Mouse (Mus musculus): ENCODE data around the gene Cidec. TPM values are rescaled to one million over a fixed set of nuclear protein-coding genes. Genes with fewer than 3 reads are reported as not detected.

The Cidec gene
- polyA plus RNA-seq, 1 experiment from 2014 or later: not detected

- 7% methylated on average over 9 of the region's 9 CpGs for WGBS
- DNase-seq (ENCODE audit: low spot score): peak; percentile 79
- peak overlapping the region; percentile 59 for H3K4me3 ChIP-seq
- H3K4me1 ChIP-seq: peaks cover 38% of the 10 kb centered on the region
- H3K9me3 ChIP-seq: no peaks in the 10 kb centered on the region
- no peaks in the 10 kb centered on the region for H3K36me3 ChIP-seq (replicated peaks)
- peak overlapping the region; percentile 57; the same call in 1 of the 2 replicates for H3K27ac ChIP-seq (replicated peaks)
- peaks cover 53% of the 10 kb centered on the region for H3K27me3 ChIP-seq (replicated peaks; ENCODE audit: low read depth, poor library complexity, severe bottlenecking)
These were observed 33.5 kb upstream of the Cidec start for GRCm38 (mm10) chr6:113469021-113469420.

DNA sequence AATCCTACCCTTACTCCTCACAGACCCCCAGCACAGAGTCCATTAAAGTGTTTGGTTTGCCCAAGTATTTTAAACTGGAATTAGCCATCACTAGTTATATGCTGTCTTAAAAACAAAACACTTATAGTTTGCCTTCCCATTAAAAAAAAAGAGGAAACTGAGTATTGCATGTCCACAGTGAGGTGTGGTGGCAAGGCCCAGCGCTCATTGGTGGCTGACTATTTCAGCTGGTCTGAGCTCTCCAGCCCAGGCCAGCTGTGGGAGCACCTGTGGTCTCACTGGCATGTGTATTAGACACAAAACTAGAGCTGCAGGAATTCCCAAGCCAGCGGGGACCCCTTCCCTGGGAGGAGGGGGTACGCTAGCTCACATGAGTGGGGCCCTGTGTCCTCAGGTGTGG lies 33.0 kb upstream of the Cidec start:
- Histone ChIP-seq H3K4me3 (peak overlapping the region; percentile 59), H3K9me3 (no peaks in the 10 kb centered on the region), H3K27me3 (replicated peaks; ENCODE audit: low read depth, poor library complexity, severe bottlenecking) (peaks cover 53% of the 10 kb centered on the region), H3K27ac (replicated peaks) (no peak overlapping the region), H3K4me1 (peaks cover 38% of the 10 kb centered on the region), H3K36me3 (replicated peaks) (no peaks in the 10 kb centered on the region)
- no peak for DNase-seq (ENCODE audit: low spot score)
- WGBS: 62% methylated on average over 3 of the region's 3 CpGs

DNA sequence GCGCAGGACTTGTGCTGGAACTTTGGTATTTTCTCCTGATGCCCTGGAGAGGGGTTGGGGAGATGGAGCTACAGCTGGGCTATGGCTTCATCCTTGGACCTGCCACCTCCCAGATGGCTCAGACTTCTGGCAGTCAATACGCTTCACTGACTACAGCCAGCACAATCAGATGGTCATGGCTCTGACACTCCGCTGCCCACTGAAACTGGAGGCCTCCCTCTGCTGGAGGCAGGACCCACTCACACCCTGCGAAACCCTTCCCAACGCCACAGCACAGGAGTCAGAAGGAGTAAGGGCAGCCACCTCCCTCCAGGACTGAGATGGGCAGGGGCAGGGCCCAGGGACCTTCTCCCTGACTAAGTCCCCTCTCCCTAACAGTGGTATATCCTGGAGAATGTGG lies 30.0 kb upstream of the Cidec start:
- no peak overlapping the region for H3K27ac ChIP-seq (replicated peaks)
- peaks cover 30% of the 10 kb centered on the region for H3K27me3 ChIP-seq (replicated peaks; ENCODE audit: low read depth, poor library complexity, severe bottlenecking)
- no peaks in the 10 kb centered on the region for H3K9me3 ChIP-seq
- DNase-seq (ENCODE audit: low spot score): peak; percentile 29
- 56% methylated on average over 5 of the region's 5 CpGs for WGBS
- no peaks in the 10 kb centered on the region for H3K36me3 ChIP-seq (replicated peaks)
- H3K4me3 ChIP-seq: no peak overlapping the region
- H3K4me1 ChIP-seq: peaks cover 25% of the 10 kb centered on the region

GRCm38 (mm10) chr6:113464040-113464439 lies 28.5 kb upstream of the Cidec start:
- no peak overlapping the region for H3K27ac ChIP-seq (replicated peaks)
- no peaks in the 10 kb centered on the region for H3K36me3 ChIP-seq (replicated peaks)
- WGBS: 73% methylated on average over 7 of the region's 7 CpGs
- H3K4me3 ChIP-seq: no peak overlapping the region
- H3K27me3 ChIP-seq (replicated peaks; ENCODE audit: low read depth, poor library complexity, severe bottlenecking): peaks cover 14% of the 10 kb centered on the region
- H3K4me1 ChIP-seq: peaks cover 13% of the 10 kb centered on the region
- no peaks in the 10 kb centered on the region for H3K9me3 ChIP-seq
- no peak for DNase-seq (ENCODE audit: low spot score)

GRCm38 (mm10) chr6:113458635-113459034 lies 23.1 kb upstream of the Cidec start:
- peak; percentile 38 for DNase-seq (ENCODE audit: low spot score)
- Histone ChIP-seq H3K9me3 (no peaks in the 10 kb centered on the region), H3K4me1 (peaks cover 15% of the 10 kb centered on the region), H3K4me3 (no peak overlapping the region), H3K27ac (replicated peaks) (0 out of 2 replicates have a peak overlapping the region, but pooled peaks have one; percentile 6), H3K36me3 (replicated peaks) (no peaks in the 10 kb centered on the region), H3K27me3 (replicated peaks; ENCODE audit: low read depth, poor library complexity, severe bottlenecking) (no peaks in the 10 kb centered on the region)
- WGBS: 60% methylated on average over 10 of the region's 10 CpGs

DNA sequence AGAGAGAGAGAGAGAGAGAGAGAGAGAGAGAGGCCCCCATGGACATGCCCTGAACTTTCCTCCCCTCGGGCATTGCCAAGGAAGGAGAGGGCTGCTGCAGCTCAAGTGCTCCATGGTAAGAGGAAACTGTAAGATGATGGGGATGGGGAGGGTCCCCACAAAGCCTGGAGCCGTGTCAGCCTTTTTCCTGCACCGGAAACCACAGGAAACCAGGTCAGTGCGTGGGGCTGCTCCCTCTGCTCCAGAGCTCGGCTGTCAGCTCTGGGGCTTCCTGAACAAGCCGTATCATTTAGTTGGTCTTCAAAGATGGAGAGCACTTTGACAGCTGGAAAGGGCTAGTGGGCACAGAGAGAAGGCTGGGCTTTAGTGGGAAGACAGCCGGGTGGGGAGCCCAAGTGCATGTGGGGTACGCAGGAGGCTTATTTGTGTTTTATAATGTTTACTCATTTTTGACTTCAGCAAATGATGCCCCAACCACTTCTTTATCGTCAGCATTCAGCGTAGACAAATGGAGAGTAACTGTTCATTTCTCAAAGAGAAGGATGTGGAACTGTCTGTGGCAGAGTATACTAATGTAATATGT lies 22.5 kb upstream of the Cidec start, which contains the start of gene Il17re:
Gene Il17re, plus strand, starts transcription at position 533 of the 583 bp plus-strand sequence.
- H3K4me3 ChIP-seq: no peak within 1 kb of the TSS
- H3K36me3 ChIP-seq (replicated peaks): no peaks in the 10 kb centered on the region
- H3K27me3 ChIP-seq (replicated peaks; ENCODE audit: low read depth, poor library complexity, severe bottlenecking): no peaks in the 10 kb centered on the region
- H3K4me1 ChIP-seq: peaks cover 15% of the 10 kb centered on the region
- H3K9me3 ChIP-seq: no peaks in the 10 kb centered on the region
- DNase-seq (ENCODE audit: low spot score): no peak
- WGBS: 63% methylated on average over 10 of the region's 10 CpGs
- H3K27ac ChIP-seq (replicated peaks): 0 out of 2 replicates have a peak within 1 kb of the TSS, but pooled peaks have one; percentile 6

GRCm38 (mm10) chr6:113455007-113455406 lies 19.4 kb upstream of the Cidec start:
- Histone ChIP-seq H3K27ac (replicated peaks) (no peak overlapping the region), H3K4me1 (peaks cover 15% of the 10 kb centered on the region), H3K4me3 (no peak overlapping the region), H3K27me3 (replicated peaks; ENCODE audit: low read depth, poor library complexity, severe bottlenecking) (no peaks in the 10 kb centered on the region), H3K36me3 (replicated peaks) (no peaks in the 10 kb centered on the region), H3K9me3 (no peaks in the 10 kb centered on the region)
- WGBS: 75% methylated on average over 5 of the region's 5 CpGs
- DNase-seq (ENCODE audit: low spot score): no peak

- no peaks in the 10 kb centered on the region for H3K4me1 ChIP-seq
- 84% methylated on average over 2 of the region's 2 CpGs for WGBS
- H3K4me3 ChIP-seq: no peak overlapping the region
- H3K27me3 ChIP-seq (replicated peaks; ENCODE audit: low read depth, poor library complexity, severe bottlenecking): no peaks in the 10 kb centered on the region
- peaks cover 29% of the 10 kb centered on the region for H3K36me3 ChIP-seq (replicated peaks)
- H3K27ac ChIP-seq (replicated peaks): no peak overlapping the region
- DNase-seq (ENCODE audit: low spot score): no peak
- H3K9me3 ChIP-seq: no peaks in the 10 kb centered on the region
These were observed 16.3 kb upstream of the Cidec start for GRCm38 (mm10) chr6:113451839-113452238.

- peaks cover 9% of the 10 kb centered on the region for H3K4me1 ChIP-seq
- DNase-seq (ENCODE audit: low spot score): no peak
- no peaks in the 10 kb centered on the region for H3K27me3 ChIP-seq (replicated peaks; ENCODE audit: low read depth, poor library complexity, severe bottlenecking)
- H3K36me3 ChIP-seq (replicated peaks): peaks cover 50% of the 10 kb centered on the region
- 96% methylated on average over 4 of the region's 4 CpGs for WGBS
- no peak overlapping the region for H3K4me3 ChIP-seq
- H3K27ac ChIP-seq (replicated peaks): no peak overlapping the region
- H3K9me3 ChIP-seq: no peaks in the 10 kb centered on the region
These were observed 12.1 kb upstream of the Cidec start for GRCm38 (mm10) chr6:113447639-113448038.

DNA sequence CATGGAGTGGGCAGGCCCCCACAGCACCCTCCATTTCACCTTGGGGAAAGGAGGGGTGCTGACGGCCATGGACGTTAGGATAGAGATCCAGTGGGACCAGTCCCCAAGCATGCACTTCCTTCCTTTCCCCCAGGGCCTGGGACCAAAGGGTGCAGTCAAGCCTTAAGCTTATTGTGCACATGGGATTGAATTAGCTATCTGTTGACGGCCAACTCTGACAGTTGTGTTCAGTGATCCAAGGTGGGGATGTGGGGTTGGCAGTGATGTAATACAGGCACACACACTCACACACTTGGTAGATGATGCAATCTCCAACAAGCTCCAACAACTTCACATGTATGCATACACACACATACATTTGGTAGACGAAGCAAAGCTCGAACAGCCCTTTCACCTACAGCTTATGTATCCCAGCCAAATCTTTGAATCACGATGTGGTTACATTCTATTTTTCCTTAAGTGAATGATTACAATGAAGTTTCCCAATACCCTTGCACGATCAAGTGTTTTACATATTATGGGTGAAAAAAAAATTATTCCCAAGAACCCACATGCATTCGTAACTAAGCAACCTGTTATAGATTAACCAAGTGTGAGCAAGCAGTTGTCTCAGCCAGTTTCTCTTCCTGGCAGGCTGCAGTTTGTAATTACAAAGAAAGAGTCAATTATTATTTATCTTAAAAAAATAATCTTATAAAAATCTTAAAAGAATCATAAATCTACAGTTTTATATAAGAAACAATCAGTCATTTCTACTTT lies 8.8 kb upstream of the Cidec start:
- peaks cover 46% of the 10 kb centered on the region for H3K36me3 ChIP-seq (replicated peaks)
- no peak overlapping the region for H3K4me3 ChIP-seq
- 92% methylated on average over 8 of the region's 8 CpGs for WGBS
- H3K27me3 ChIP-seq (replicated peaks; ENCODE audit: low read depth, poor library complexity, severe bottlenecking): no peaks in the 10 kb centered on the region
- DNase-seq (ENCODE audit: low spot score): no peak
- H3K27ac ChIP-seq (replicated peaks): no peak overlapping the region
- H3K4me1 ChIP-seq: peaks cover 13% of the 10 kb centered on the region
- no peaks in the 10 kb centered on the region for H3K9me3 ChIP-seq

- Histone ChIP-seq H3K4me1 (peaks cover 13% of the 10 kb centered on the region), H3K36me3 (replicated peaks) (peaks cover 33% of the 10 kb centered on the region), H3K27ac (replicated peaks) (peak overlapping the region; percentile 92), H3K27me3 (replicated peaks; ENCODE audit: low read depth, poor library complexity, severe bottlenecking) (no peaks in the 10 kb centered on the region), H3K4me3 (peak overlapping the region; percentile 98), H3K9me3 (no peaks in the 10 kb centered on the region)
- WGBS: 49% methylated on average over 12 of the region's 12 CpGs
- peak; percentile 14 for DNase-seq (ENCODE audit: low spot score)
These were observed 7.5 kb upstream of the Cidec start for GRCm38 (mm10) chr6:113443091-113443490.

- Histone ChIP-seq H3K27ac (replicated peaks) (peak within 1 kb of the TSS; percentile 92), H3K36me3 (replicated peaks) (peaks cover 28% of the 10 kb centered on the region), H3K27me3 (replicated peaks; ENCODE audit: low read depth, poor library complexity, severe bottlenecking) (no peaks in the 10 kb centered on the region), H3K9me3 (no peaks in the 10 kb centered on the region), H3K4me1 (peaks cover 13% of the 10 kb centered on the region), H3K4me3 (peak within 1 kb of the TSS; percentile 98)
- DNase-seq (ENCODE audit: low spot score): peak; percentile 93
- under 1% methylated on average over 45 of the region's 45 CpGs for WGBS
These were observed 7.0 kb upstream of the Cidec start, which contains the start of gene Jagn1 for GRCm38 (mm10) chr6:113442442-113443090. Jagn1 (plus strand) TSS chr6:113442569.
